Mouse (Mus musculus) small intestine, adult 2 months (tissue): Measurements from ENCODE around the gene Ube4b.

Experiments
- CTCF ChIP-seq: fragments of 200-500 bp; IDR thresholded peaks from 2 replicates; pipeline ENCODE4 v1.5.1; 2012; ENCODE audit warnings: low read depth, mild to moderate bottlenecking, control low read depth, inconsistent platforms, low read length, moderate library complexity, mixed read lengths; ENCODE audit not compliant: insufficient replicate concordance, insufficient read length; ENCODE audit errors: extremely low read depth
- POLR2A ChIP-seq: fragments of 200-500 bp; IDR thresholded peaks from 2 replicates; pipeline ENCODE4 v1.6.1; 2012; ENCODE audit warnings: low read depth, mild to moderate bottlenecking, control low read depth, inconsistent platforms, low read length, moderate library complexity

DNA sequence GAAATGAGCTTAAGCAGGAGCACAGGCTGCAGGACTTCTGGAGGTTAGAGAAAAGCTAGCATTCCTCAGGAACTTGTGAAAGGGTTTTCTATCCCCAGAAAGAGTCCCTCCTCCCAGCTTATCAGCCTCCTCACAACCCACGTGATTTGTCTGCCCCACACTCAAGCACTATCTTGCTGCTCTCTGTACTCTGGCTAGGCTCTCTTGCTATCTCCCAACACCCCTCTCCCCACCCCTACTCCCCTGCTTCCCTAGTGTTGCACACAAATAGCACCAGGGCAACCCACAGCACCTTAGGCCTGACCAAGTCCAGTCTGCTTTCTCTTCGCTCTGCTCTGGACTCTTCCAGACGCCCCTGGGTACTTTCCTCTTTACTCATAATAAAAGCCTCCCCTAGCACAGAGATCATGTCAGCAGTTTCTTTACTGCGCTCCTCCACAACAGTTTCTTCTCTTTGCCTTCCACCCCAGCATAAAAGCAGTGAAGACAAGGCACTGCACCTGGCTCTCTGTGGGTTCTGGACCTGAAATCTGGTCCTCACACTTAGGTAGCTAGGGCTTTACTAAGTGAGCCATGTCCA is 27.1 kb downstream of the Ube4b start:
- no peak for TF ChIP-seq CTCF
- no peak for TF ChIP-seq POLR2A
